Mouse (Mus musculus): ENCODE data around the gene Lingo2.
"Not testable (repeated sequence)": the region's sequence is repeated elsewhere in the genome, so short reads cannot be mapped to it uniquely, and the experiment has no call there.

DNA sequence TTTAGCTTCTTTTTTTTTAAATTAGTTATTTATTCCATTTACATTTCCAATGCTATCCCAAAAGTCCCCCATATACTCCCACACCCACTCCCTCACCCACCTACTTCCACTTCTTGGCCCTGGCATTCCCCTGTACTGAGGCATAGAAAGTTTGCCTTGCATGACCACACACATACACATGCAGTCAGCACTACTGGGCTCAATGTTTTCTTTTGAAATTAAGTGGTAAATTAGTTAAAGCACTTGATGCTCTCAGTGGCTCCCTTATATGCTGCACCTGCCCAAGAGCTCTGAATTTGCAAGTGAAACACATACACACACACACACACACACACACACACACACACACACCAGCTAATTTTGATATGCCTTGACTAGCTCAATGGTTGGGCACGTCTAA, 886.8 kb downstream of the Lingo2 start:
- TF ChIP-seq EP300, CTCF (IDR thresholded peaks at IDR 0.05): not testable (repeated sequence)
